Mouse (Mus musculus) kidney, postnatal 36 days (tissue): ENCODE results near the gene Mpv17l.
"Not testable (repeated sequence)": the region's sequence is repeated elsewhere in the genome, so short reads cannot be mapped to it uniquely, and the experiment has no call there.

Source experiments
- DNase-seq, 2 experiments: peaks; one replicate each; pipeline ENCODE4 v3.0.0; 2021 to 2022; ENCODE audit warnings: mixed read lengths in 2 of 2

Gene Mpv17l

DNA sequence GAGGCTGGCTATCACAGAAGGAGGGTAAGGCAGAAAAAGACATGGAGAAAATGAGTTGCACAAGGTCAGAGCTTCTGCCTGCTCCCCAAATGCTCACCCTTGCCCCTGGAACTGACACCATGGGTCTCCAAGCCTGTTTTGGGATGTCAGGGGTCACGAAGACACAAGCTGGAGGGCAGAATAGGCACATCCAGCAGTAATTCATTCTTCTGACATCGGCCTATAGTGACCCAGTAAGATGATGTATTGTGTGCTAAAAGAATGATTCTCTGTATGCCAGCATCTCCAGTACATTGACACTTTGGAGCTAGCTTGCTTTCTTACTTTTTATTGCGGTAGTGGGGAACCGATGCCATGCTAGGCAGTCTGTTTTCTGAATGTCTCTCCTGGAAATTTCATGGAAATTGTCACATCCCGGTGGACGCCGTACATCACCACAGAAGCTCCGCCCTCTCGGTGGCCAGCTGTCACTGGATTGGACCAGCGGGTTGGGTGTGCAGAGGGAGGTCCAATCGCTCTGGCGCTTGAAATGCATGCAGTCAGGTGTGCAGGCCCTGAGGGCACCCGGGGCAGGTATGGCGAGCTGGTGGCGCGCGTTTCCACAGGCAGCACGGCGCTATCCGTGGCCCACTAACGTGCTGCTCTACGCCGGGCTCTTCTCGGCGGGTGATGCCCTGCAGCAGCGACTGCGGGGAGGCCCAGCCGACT is 37.3 kb downstream of the Mpv17l start:
- DNase-seq: peak; percentile 90 to 91

DNA sequence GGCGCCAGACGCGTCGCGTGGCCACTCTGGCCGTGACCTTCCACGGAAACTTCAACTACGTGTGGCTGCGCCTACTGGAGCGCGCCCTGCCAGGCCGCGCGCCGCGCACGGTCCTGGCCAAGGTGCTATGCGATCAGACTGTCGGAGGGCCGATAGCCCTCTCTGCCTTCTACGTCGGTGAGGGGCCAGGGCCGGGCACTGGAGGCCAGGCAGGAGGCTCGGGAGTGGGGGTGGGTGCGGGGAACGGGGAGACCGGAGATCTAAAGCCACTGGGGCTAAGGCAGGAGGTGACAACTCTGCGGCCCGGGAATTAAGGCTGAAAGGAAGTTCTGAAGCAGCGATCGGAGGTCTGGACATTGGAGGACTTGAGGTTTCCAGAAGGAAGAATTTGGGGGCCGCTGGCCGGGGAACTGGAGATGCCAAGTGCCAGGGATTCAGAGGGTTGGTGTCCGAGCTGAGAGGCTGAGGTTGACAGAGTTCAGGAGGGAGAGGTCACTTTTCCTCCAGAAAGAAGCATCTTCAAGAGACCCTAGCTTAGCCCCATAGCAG is 38.0 kb downstream of the Mpv17l start:
- DNase-seq: no peak

DNA sequence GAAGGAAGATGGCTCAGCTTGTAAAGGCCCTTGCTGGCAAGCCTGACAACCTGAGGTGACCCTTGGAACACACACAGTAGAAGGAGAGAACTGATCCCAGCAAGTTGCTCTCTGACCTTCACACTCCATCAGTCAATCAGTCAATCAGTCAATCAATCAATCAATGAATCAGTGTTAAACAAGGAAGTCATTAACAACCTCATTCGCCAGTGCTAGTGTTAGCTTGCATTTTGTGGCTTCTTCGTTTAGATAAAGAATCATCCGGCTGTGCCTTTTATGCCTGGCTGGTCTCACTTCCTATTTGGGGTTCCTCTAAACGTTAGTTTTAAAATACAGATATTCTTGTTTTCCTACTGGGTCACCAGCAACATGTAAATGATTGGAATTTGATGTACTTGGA is 41.2 kb downstream of the Mpv17l start:
- no peak for DNase-seq

DNA sequence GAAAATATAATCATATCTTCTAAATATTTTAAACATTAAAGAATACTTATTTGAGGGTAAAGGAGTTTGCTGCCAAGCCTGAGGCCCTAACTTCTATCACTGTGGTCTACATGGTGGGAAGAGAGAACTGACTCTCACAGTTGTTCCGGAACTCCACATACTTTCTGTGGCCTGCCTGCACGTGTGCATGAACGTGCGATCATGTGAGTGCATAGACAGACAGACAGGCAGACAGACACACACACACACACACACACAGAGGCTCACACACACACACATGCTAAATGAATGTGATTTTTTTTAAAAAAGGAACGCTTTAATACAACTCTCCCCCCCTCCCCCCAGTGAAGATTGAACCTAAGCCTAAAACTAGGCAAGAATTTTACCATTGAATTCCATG is 41.8 kb downstream of the Mpv17l start:
- DNase-seq: no peak

DNA sequence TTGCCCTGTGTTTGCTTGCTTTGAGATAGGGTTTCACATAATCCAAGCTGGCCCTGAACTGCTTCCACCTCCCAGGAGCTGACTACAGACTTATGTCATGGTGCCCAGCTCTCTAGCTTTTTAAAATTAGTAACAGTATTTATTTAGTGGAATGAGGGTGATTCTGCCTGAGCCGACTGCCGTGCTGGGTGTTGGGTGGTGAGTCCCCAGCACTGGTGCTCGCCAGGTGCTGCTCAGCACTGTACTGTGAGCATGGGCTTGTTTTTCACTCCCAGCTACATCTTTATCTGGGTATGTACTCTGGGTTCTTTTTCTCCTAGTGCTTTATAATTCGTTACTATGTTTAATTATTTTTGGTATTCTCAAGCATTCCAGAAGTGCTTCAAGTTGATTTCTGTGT is 42.2 kb downstream of the Mpv17l start:
- DNase-seq: no peak

DNA sequence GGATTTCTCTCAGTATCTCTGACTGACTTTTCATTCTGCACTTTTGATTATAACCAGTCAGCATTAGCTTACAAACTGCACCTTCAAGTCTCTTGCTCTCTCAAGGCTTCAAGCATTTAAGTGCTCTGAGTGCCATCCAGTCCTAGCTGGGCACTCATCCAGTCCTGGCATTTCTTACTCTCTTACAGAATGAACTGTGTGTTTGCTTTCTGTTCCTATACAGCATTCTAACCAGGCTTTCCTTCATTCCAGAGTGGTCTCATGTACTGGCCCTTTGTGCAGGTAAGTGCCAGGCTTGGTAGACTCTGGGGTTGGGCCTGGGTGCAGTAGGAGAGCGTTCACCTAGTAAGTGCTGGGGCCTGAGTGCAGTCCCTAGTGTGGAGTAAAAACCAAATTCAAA is 43.3 kb downstream of the Mpv17l start:
- DNase-seq: no peak

DNA sequence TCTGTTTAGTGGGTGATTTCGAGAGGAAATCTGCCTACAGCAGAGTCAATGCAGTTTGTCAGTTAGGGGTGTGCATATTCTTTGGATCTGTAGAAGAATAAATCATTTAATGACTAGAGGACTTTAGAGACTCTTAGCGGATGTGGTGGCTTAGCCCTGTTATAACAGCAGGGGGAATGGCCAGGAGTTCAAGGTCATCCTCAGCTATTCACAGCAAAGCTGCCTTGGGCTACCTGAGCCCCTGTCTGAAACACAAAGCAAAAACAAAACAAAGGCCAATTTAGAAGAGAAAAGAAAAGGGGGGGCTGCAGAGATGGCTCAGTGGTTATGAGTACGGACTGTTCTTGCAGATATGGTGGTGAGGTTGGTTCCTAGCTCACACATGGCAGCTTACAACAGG is 48.3 kb downstream of the Mpv17l start:
- DNase-seq: no peak

DNA sequence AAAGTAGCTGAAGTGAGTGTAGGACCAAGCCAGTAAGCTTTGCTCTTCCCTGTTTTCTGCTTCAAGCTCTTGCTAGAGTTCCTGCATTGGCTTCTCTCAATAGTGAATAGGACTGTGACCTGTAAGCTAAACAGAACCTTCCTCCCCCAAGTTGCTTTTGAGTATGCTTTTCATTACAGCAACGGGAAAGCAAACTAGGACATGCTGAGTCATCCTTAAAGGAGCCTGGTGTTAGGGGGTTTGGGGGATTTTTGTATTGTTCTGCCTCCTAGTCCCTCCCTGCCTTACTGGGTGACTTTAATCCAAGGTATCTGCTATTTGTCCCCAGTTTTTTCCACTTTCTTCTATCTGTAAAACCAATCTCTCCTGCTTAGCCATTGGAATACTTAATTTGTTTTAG is 59.1 kb downstream of the Mpv17l start:
- no peak for DNase-seq

DNA sequence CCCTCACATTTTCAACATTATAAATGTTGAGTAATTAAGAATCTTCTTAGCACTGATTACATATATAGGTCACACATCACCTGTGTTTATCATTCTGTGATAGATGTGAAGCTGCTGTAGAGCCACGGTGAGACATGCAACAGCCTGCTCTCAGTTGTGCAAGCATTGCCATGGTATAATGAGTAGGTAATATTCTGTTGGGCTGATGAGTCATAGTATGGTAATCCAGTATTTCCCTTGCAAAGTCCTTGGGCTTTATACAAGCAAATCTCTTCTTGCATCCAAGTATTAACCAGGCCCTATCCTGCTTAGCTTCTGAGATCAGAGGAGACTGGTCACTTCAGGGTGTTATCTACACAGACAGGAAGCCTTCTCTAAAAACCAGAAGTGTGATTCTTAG is 66.1 kb downstream of the Mpv17l start:
- no peak for DNase-seq

DNA sequence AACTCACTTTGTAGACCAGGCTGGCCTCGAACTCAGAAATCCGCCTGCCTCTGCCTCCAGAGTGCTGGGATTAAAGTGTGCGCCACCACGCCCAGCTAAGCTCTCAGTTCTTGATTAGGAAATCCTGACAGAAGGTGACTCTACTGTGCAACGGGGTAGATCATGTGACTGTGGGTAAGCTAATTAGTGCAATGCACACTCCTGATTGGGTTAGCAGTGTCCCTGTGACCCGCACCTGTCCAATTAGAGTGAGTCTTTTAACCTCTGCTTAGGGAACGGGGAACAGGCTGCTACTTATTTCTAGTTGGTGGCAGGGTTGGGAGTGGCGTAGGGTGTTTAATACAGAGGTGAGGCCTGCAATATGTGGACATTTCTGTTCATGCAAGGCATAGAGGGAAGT is 69.1 kb downstream of the Mpv17l start:
- no peak for DNase-seq

DNA sequence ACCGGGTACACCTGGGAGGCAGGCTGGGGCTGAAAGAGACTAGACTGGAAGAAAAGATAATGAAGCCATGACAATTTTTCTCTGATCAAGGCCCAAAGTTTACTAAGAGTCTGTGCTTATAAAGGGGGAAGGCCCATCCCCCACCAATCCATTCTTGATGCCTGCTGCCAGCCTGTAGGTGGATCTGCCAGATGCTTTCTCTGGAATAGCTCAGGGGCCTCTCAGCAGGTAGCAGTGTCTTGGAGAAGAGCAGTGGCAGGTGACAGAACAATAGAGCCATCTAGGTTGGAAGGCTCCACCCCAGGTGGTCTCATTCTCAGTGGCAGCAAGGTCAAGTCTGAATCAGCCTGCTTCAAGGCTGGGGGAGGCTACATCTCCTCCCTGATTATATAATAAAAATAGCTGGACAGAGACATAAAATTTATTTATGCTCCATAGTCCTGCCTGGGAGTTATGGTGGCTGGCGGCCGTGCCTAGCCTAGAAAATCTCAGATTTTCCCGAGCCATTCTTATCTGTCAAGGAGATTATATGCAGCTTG is 73.5 kb downstream of the Mpv17l start:
- not testable (repeated sequence) for DNase-seq

DNA sequence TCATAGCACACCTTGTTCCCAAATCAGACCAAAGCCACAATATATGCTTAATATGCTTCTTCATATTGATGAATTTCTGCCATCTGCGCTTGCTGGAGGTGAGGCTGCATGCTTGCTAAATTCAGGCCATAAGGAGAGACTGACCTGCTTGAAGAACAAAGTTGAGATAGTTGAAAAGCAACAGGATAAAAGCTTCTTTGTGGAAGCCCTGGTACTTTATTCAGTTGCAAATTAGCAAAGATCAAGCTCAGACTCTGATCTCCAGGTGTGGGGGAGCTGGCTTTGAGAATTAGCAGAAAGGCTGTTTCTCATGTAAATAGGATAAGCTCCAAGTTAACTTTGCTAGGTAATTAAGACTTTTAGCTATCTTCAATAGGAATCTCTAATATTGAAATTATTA is 74.1 kb downstream of the Mpv17l start:
- not testable (repeated sequence) for DNase-seq

DNA sequence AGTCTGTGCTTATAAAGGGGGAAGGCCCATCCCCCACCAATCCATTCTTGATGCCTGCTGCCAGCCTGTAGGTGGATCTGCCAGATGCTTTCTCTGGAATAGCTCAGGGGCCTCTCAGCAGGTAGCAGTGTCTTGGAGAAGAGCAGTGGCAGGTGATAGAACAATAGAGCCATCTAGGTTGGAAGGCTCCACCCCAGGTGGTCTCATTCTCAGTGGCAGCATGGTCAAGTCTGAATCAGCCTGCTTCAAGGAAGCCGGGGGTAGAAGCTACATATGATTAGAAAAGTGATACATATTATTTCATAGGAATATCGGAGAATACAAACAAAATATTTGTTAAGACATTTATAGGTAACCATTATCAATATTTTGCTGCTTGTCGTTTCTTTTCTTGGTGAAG is 78.8 kb downstream of the Mpv17l start:
- DNase-seq: not testable (repeated sequence)

DNA sequence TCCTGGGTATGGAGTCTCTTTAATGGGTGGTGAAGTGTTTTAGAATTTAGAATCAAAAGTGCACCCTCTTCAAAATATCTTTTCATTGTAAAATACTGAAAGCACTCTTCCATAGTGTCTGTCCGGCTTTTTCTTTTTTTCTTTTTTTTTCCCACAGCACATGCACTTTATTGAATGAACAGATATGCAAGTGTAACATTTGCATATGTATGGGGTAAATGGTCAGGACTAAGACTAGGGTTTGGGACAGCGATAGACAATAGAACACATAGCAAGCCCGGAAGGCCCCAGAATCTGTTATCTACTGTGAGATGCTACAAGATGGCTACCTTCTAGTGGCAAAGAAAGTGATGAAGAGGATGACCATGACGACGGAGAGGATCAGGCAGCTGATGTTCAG is 80.2 kb downstream of the Mpv17l start:
- no peak for DNase-seq

DNA sequence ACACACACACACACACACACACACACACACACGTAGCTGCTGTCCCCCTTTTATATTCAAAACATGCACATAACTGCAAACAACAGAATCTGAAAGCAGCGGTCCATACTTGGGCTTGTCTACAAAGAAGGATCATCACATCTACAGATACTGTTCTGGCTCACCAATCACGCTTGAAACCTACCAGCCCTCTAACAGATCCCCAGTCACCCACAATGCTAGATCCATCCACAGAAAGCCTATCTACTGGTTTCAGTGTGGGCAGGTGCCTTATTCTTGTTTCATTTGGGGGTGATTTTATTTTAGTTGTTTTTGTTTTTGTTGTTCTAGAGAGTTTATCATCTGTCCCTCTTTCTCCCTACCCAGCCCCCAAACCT is 83.2 kb downstream of the Mpv17l start:
- DNase-seq: no peak

DNA sequence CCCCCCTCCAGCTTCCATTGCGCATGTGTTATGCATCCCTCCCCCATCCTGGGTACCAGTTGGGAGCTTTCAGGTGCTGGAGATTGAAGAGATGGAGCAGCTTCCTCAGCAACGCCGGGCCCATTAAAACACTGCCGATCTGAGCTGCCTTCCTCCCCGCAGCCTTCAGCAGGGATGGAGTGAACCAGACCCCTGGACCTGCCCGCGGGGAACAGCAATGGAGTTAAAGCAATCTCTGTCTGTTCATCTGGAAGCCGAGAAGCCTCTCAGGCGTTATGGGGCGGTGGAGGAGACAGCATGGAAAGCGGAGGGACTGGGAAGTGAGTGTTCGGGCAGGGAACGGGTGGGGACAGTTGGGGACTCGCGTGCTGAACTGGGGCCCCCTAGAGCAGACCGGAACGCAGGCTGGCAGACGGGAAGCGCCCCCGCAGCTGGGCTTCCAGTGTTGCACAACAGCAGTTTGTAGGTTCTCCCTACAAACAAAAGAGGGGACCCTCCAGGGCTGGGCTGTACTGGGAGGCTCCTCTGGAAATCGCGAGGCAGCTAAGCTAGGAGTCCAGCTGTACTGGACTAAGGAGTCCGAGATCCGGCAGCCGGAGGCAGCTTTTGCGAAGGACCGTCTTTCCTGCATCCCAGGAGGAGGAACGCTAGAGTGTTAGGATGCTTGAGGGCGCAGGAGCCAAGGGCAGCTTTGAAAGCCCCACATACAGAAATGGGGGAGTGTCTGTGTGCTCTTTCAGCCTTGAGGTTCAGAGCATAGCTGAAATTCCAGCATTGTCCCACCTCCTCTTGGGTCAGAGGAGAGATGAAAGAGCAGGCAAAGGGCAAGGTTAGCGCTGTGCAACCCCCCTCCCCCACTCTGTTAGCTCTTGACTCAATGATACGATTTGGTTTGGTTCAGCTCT is 83.9 kb downstream of the Mpv17l start, which contains the start of the genes 2900011O08Rik and Ifitm7:
Gene 2900011O08Rik, plus strand, starts transcription at position 31 of the 905 bp plus-strand sequence.
Gene Ifitm7, minus strand, starts transcription at position 315 of the 905 bp plus-strand sequence.
- peak in 1 of 2 experiments; percentile 31 for DNase-seq

DNA sequence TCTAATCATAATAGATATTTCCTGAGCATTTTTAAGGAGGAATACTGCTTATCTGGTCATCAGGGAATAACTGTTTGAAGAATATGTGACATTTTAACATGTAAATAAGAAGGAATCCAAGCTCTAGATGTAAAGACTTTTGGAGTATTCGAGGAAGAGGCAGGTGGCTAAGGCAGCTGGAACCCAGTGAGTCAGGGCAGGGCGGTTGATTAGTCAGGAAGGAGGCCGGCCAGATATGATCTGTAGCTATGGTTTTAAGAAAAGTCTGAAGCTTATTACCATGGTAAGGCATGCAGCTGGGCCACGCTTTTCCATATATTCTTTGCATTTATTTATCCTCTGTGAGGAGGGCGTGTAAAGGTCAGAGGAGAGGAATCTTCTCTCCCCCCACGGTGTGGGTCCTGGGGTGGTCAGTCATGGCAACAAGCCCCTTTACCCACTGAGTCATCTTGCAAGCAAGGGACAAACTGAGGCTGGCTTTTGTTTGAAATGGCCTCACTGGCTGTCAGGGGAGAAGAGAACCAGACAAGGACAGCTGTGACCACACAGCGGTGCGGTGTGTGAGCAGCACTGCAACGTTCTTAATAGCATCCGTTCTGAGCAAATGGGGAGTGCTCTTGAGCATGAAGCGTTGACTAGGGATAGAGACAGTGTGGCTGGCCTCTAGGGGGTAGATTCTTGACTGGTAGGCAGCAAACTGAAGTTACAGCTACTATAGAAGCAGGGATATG is 89.7 kb downstream of the Mpv17l start:
- no peak for DNase-seq

DNA sequence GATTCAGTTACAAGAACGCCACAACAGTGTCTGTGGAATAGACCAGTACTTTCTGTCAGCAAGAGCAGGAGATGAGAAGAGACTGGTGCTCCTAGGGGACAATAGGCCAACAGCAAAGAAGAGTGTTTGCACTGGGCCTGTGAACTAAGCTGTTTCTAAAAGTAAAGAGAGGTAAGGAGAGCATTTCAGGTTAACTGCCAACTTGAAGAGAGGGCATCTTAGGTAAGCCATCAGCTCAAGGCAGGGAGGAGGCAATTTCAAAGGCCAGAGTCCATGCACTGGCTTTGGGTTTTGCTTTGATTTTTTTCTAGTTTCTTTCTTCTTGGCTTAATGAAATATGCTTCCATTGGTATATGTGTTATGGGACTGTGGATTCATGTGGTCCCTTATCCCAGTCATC is 91.1 kb downstream of the Mpv17l start:
- DNase-seq: peak; percentile 40 to 59

DNA sequence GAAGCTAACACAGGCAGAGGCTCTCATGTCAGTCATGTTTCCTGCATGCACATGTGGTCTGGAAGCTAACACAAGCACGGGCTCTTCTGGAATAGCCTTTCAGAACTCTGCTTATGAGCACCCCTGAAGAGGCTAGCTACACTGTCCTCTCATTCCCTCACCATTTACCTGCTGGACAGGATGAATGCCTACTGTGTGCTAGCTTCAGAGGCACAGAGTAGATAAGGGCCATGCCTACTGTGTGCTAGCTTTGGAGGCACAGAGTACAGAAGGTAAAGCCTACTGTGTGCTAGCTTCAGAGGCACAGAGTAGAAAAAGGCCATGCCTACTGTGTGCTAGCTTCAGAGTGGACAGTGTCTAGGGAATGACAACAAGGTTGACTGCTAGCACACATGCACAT is 91.5 kb downstream of the Mpv17l start:
- no peak for DNase-seq
